In the genomic region with DNA sequence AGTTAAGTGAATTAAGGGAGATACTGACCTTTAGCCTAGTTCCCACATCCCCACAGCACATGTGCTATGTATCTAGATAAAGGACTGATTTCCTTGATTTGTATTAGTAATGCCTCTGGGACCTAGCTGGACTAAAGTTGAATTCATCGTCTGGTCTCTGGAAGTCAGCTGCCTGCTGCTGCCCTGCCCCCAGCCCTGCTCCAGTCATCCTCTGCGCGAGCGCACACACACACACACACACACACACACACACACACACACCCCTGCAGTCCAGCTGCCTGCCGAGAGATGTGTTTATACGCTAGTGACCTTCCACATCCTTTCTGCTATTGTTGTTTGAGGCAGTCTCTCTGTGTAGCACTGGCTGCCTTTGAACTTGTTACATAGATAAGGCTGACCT, we compare ENCODE assay signal across 9 mouse cellular contexts. TPM values are rescaled to one million over a fixed set of nuclear protein-coding genes. Genes with fewer than 3 reads are reported as not detected.
DNase-seq lines count a peak whose midpoint lies in the region; ATAC-seq lines count a peak whose summit lies in the region.
"Had no signal": no experiment of that assay in that cellular context is flagged by ENCODE, and none has a peak within 500 bp of the region (broad histone marks: within the 10 kb centered on the region; RNA-seq: fewer than 3 reads in every experiment).

No protein-coding gene starts in this region.

- H3K27ac ChIP-seq in hindbrain, embryonic 10.5 days: no peak overlapping the region
- H3K27ac ChIP-seq in hindbrain, embryonic 13.5 days: no peak overlapping the region
- H3K27ac ChIP-seq: limb, embryonic 12.5 days had no signal

- no peak for ATAC-seq in hindbrain, embryonic 13.5 days (ENCODE audit: low FRiP score)
- ATAC-seq in granulocyte monocyte progenitor cell, adult 5-6 weeks (replicated peaks; ENCODE audit: poor library complexity, severe bottlenecking): no peak

- 0 out of 2 replicates have a peak, but pooled peaks cover 8% of the 10 kb centered on the region for H3K4me1 ChIP-seq in hindbrain, embryonic 10.5 days (replicated peaks)
- H3K4me1 ChIP-seq in hindbrain, embryonic 13.5 days (replicated peaks): peaks cover 4% of the 10 kb centered on the region; the same call in 1 of the 2 replicates

- H3K36me3 ChIP-seq in hindbrain, embryonic 10.5 days: peaks cover 22% of the 10 kb centered on the region
- H3K36me3 ChIP-seq in hindbrain, embryonic 13.5 days: peaks cover 10% of the 10 kb centered on the region

- peak; percentile 53 for DNase-seq in hindbrain, embryonic 10.5 days (ENCODE audit: low spot score)
- peak; percentile 73 for DNase-seq in NIH3T3 (ENCODE audit: low read depth)
- DNase-seq in heart, adult 8-10 months (ENCODE audit: low spot score): peak; percentile 64
- DNase-seq in kidney, postnatal 25 days: peak; percentile 42 to 64
- no peak for DNase-seq in cerebellum, postnatal 36 days
- no peak for DNase-seq in left cerebral cortex, postnatal 4 days

- H3K4me2 ChIP-seq in hindbrain, embryonic 13.5 days: no peak overlapping the region
- H3K4me2 ChIP-seq: limb, embryonic 12.5 days had no signal

- no peak overlapping the region for H3K4me3 ChIP-seq in hindbrain, embryonic 10.5 days
- H3K4me3 ChIP-seq in hindbrain, embryonic 13.5 days: no peak overlapping the region
- H3K4me3 ChIP-seq: limb, embryonic 12.5 days had no signal

- no peaks in the 10 kb centered on the region for H3K9me3 ChIP-seq in hindbrain, embryonic 10.5 days
- H3K9me3 ChIP-seq in hindbrain, embryonic 13.5 days: no peaks in the 10 kb centered on the region
- H3K9me3 ChIP-seq: limb, embryonic 12.5 days had no signal

- intact Hi-C loops in left cerebral cortex, postnatal 4 days (cut with DNase I): no loop called here

- H3K27me3 ChIP-seq in hindbrain, embryonic 10.5 days (ENCODE audit: insufficient read depth, poor library complexity, severe bottlenecking): no peaks in the 10 kb centered on the region
- H3K27me3 ChIP-seq in hindbrain, embryonic 13.5 days: no peaks in the 10 kb centered on the region
- H3K27me3 ChIP-seq: limb, embryonic 12.5 days had no signal

- H3K9ac ChIP-seq in hindbrain, embryonic 13.5 days: no peak overlapping the region
- H3K9ac ChIP-seq: limb, embryonic 12.5 days had no signal

- 69% methylated on average over 6 of the region's 6 CpGs for WGBS in hindbrain, embryonic 10.5 days
- 56% methylated on average over 6 of the region's 6 CpGs for WGBS in hindbrain, embryonic 13.5 days

RNA-seq across cellular contexts. Expression of a gene that starts 23.8 kb away (rescaled TPM):
- polyA plus RNA-seq in hindbrain, embryonic 10.5 days (2016; fragmentation: Nextera tagmentation; extraction: Ambion mirVana): 5.0 and 6.6 TPM in 2 replicates
- 13.2 and 13.7 TPM in 2 replicates for polyA plus RNA-seq in hindbrain, embryonic 13.5 days (2015; fragmentation: Nextera tagmentation; extraction: Ambion mirVana)
- total RNA-seq in heart, adult 8-10 months (2022): 1 to 10 TPM; 2.1 to 3.6 (median 3.1) TPM
- total RNA-seq in left cerebral cortex, postnatal 4 days (2021): 10 to 100 TPM; 17.3 to 19.7 TPM
- 3.2 and 4.4 TPM in 2 replicates for total RNA-seq in granulocyte monocyte progenitor cell, adult 5-6 weeks (2014; fragmentation: Nextera tagmentation)
- total RNA-seq in granulocyte monocyte progenitor cell, adult 5-6 weeks (2017): 3.6 and 4.1 TPM in 2 replicates

RNA-seq across cellular contexts. Expression of a gene that starts 47.8 kb away (rescaled TPM):
- polyA plus RNA-seq in hindbrain, embryonic 10.5 days (2016; fragmentation: Nextera tagmentation; extraction: Ambion mirVana): 50.0 and 50.3 TPM in 2 replicates
- polyA plus RNA-seq in hindbrain, embryonic 13.5 days (2015; fragmentation: Nextera tagmentation; extraction: Ambion mirVana): 52.5 and 52.8 TPM in 2 replicates
- total RNA-seq in heart, adult 8-10 months (2022): 10 to 100 TPM in 1 of 4 experiments, 1 to 10 TPM in 3; 8.2 to 10.6 (median 9.3) TPM
- 10 to 100 TPM; 33.8 to 38.2 TPM for total RNA-seq in left cerebral cortex, postnatal 4 days (2021)
- 16.0 and 17.3 TPM in 2 replicates for total RNA-seq in granulocyte monocyte progenitor cell, adult 5-6 weeks (2014; fragmentation: Nextera tagmentation)
- 3.4 and 7.5 TPM in 2 replicates for total RNA-seq in granulocyte monocyte progenitor cell, adult 5-6 weeks (2017)

RNA-seq across cellular contexts. Expression of a gene that starts 50.7 kb away (rescaled TPM):
- 23.5 and 27.3 TPM in 2 replicates for polyA plus RNA-seq in hindbrain, embryonic 10.5 days (2016; fragmentation: Nextera tagmentation; extraction: Ambion mirVana)
- polyA plus RNA-seq in hindbrain, embryonic 13.5 days (2015; fragmentation: Nextera tagmentation; extraction: Ambion mirVana): 40.6 and 40.8 TPM in 2 replicates
- total RNA-seq in heart, adult 8-10 months (2022): 10 to 100 TPM; 20.6 to 24.3 (median 22.0) TPM
- 10 to 100 TPM; 37.9 to 39.8 TPM for total RNA-seq in left cerebral cortex, postnatal 4 days (2021)
- 12.8 and 18.8 TPM in 2 replicates for total RNA-seq in granulocyte monocyte progenitor cell, adult 5-6 weeks (2014; fragmentation: Nextera tagmentation)
- total RNA-seq in granulocyte monocyte progenitor cell, adult 5-6 weeks (2017): 11.3 and 24.0 TPM in 2 replicates

Comparison
In these comparisons a context has a peak if more than half of its experiments do, and no peak if none do; other contexts are left out.
1. DNase-seq: peak in hindbrain, embryonic 10.5 days (single experiment), NIH3T3 (single experiment), heart, adult 8-10 months (single experiment) and kidney, postnatal 25 days (2 of 2); none in cerebellum, postnatal 36 days (0 of 2) and left cerebral cortex, postnatal 4 days (single experiment).